Mouse (Mus musculus) intestine, embryonic 14.5 days (tissue): ENCODE data around the gene Myzap. TPM values are rescaled to one million over a fixed set of nuclear protein-coding genes. Genes with fewer than 3 reads are reported as not detected.
"Not testable (repeated sequence)": the region's sequence is repeated elsewhere in the genome, so short reads cannot be mapped to it uniquely, and the experiment has no call there.

Experiments
- ATAC-seq: fragments of 200-750 bp; cut with Nextera tagmentation; replicated peaks from 2 replicates; pipeline ENCODE4 v1.8.0; 2017; ENCODE audit warnings: low read depth, moderate number of reproducible peaks, moderate TSS enrichment, moderate library complexity; ENCODE audit not compliant: low FRiP score, low TSS enrichment
- DNase-seq: peaks from one replicate; pipeline ENCODE4 v3.0.0-alpha.2; 2018; ENCODE audit warnings: low spot score
- H3K27ac ChIP-seq: fragments of 300-500 bp; sonication (generic); 2 replicates; pipeline ENCODE4 v1.5.1; 2014; ENCODE audit warnings: low read depth, mild to moderate bottlenecking, control low read depth
- H3K27me3 ChIP-seq: fragments of 300-500 bp; sonication (generic); replicated peaks from 2 replicates; pipeline ENCODE4 v1.6.1; 2014; ENCODE audit warnings: low read length, control low read depth; ENCODE audit not compliant: control insufficient read depth, insufficient read depth
- H3K36me3 ChIP-seq: fragments of 300-500 bp; sonication (generic); 2 replicates; pipeline ENCODE4 v1.6.1; 2014; ENCODE audit warnings: low read length, control low read depth; ENCODE audit not compliant: control insufficient read depth, insufficient read depth
- H3K4me1 ChIP-seq: fragments of 300-500 bp; sonication (generic); replicated peaks from 2 replicates; pipeline ENCODE4 v1.6.1; 2014; ENCODE audit warnings: low read length, control low read depth, mixed read lengths; ENCODE audit not compliant: control insufficient read depth, insufficient read depth
- H3K4me2 ChIP-seq: fragments of 300-500 bp; sonication (generic); 2 replicates; pipeline ENCODE4 v1.6.1; 2014; ENCODE audit warnings: low read length
- H3K4me3 ChIP-seq: fragments of 300-500 bp; sonication (generic); 2 replicates; pipeline ENCODE4 v1.5.1; 2014; ENCODE audit warnings: low read depth, low read length, control low read depth, mixed read lengths
- H3K9ac ChIP-seq: fragments of 300-500 bp; sonication (generic); 2 replicates; pipeline ENCODE4 v1.6.1; 2014; ENCODE audit warnings: mild to moderate bottlenecking, low read length
- H3K9me3 ChIP-seq: fragments of 300-500 bp; sonication (generic); 2 replicates; pipeline ENCODE4 v1.6.1; 2016; ENCODE audit warnings: low read length, control low read depth; ENCODE audit not compliant: control insufficient read depth
- WGBS: fragments of 180-500 bp; shearing (Covaris S2); extraction: QIAGEN DNeasy Blood & Tissue Kit; methylation state at CpG from one replicate; pipeline ENCODE4 v1.1.7; 2014; 5-methylcytosine and 5-hydroxymethylcytosine counted together
- polyA plus RNA-seq: library from polyadenylated mRNA; unstranded; fragments of >200 nt; fragmentation: Nextera tagmentation; extraction: Ambion mirVana; gene quantifications from 2 replicates; pipeline ENCODE4 v1.2.1, GENCODE M21; 2014

Myzap gene
- polyA plus RNA-seq, 1 experiment from 2014 or later, result 10.1 TPM

DNA sequence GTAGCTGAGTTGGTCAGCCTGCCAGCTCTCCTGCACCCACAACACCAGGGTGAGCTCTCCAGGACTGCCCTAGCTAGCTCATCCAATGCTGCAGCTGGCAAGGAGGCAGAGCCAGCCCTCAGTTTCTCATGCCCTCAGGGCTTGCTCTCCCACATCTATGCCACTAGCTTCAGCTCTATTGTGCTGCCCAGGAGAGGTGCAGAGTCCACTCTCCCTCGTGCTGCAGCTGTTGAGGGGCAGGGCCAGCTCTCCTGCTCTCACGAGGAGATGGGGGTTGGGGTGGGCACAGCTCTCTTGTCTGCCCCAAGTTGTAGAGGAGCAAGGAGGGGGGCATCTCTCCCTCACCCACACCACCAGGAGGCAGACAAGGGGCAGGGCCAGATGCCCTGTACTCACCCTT, 95.5 kb downstream of the Myzap start:
- H3K27ac ChIP-seq, result no peak overlapping the region
- no peak for ATAC-seq
- H3K4me2 ChIP-seq, result no peak overlapping the region
- 21% methylated on average over 2 of the region's 2 CpGs for WGBS
- H3K9ac ChIP-seq, result no peak overlapping the region
- no peaks in the 10 kb centered on the region for H3K9me3 ChIP-seq
- no peaks in the 10 kb centered on the region for H3K27me3 ChIP-seq
- DNase-seq, result no peak
- no peaks in the 10 kb centered on the region for H3K36me3 ChIP-seq
- H3K4me1 ChIP-seq, result peaks cover 10% of the 10 kb centered on the region
- H3K4me3 ChIP-seq, result no peak overlapping the region

GRCm38 (mm10) chr9:71493771-71494170, 98.4 kb downstream of the Myzap start:
- H3K4me3 ChIP-seq, result no peak overlapping the region
- no peaks in the 10 kb centered on the region for H3K9me3 ChIP-seq
- no peaks in the 10 kb centered on the region for H3K36me3 ChIP-seq
- ATAC-seq (no peak), DNase-seq (no peak)
- H3K9ac ChIP-seq, result no peak overlapping the region
- WGBS, result 78% methylated on average over 5 of the region's 5 CpGs
- H3K27me3 ChIP-seq, result no peaks in the 10 kb centered on the region
- peaks cover 15% of the 10 kb centered on the region for H3K4me1 ChIP-seq
- no peak overlapping the region for H3K27ac ChIP-seq
- no peak overlapping the region for H3K4me2 ChIP-seq

DNA sequence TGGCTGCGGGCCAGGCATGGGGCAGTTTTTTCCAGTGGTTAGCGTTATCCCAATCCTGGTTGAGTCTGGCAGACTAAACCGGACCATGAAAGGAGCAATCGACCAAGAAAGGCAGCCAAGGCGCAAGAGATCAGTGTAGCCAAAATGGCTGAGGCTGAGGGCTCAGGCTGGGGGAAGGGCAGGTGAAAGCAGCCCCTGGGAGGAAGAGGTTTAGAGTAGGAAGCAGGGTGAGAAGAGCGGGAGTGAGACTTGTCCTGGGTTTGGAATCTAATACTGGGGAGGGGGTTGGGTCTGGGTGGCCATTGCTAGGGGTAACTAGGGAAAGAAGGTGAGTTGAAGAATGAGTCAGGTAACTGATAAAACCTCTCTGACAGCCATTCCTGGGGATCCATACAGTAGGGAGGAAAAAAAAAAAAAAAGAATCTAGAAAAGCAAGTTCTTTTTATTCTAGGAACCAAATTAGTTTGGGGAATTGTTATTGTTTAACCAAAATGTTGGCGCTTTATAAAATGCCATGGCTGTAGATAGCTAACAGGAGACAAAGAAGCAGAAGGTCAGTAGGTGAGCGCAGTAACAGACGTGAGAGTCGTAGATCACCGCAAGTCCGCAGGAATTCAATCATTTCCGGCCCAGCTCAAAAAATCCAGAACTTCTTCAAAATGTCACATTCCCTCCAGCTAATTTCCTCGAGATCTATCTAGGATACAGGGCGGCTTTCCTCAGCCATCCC, 99.7 kb downstream of the Myzap start:
- H3K4me3 ChIP-seq, result no peak overlapping the region
- no peak overlapping the region; the same call in 1 of the 2 replicates for H3K4me2 ChIP-seq
- ATAC-seq (no peak), DNase-seq (no peak)
- no peak overlapping the region for H3K27ac ChIP-seq
- H3K36me3 ChIP-seq, result no peaks in the 10 kb centered on the region
- H3K4me1 ChIP-seq, result peaks cover 15% of the 10 kb centered on the region
- no peak overlapping the region for H3K9ac ChIP-seq
- WGBS, result 54% methylated on average over 15 of the region's 15 CpGs
- no peaks in the 10 kb centered on the region for H3K27me3 ChIP-seq
- H3K9me3 ChIP-seq, result no peaks in the 10 kb centered on the region

- H3K4me2 ChIP-seq, result no peak overlapping the region
- H3K4me3 ChIP-seq, result no peak overlapping the region
- H3K4me1 ChIP-seq, result peaks cover 15% of the 10 kb centered on the region
- no peaks in the 10 kb centered on the region for H3K27me3 ChIP-seq
- no peak overlapping the region for H3K27ac ChIP-seq
- ATAC-seq (no peak), DNase-seq (no peak)
- no peaks in the 10 kb centered on the region for H3K36me3 ChIP-seq
- no peak overlapping the region for H3K9ac ChIP-seq
- no peaks in the 10 kb centered on the region for H3K9me3 ChIP-seq
- 33% methylated on average over 3 of the region's 3 CpGs for WGBS
Observed at GRCm38 (mm10) chr9:71490076-71490475, 102.1 kb downstream of the Myzap start.

DNA sequence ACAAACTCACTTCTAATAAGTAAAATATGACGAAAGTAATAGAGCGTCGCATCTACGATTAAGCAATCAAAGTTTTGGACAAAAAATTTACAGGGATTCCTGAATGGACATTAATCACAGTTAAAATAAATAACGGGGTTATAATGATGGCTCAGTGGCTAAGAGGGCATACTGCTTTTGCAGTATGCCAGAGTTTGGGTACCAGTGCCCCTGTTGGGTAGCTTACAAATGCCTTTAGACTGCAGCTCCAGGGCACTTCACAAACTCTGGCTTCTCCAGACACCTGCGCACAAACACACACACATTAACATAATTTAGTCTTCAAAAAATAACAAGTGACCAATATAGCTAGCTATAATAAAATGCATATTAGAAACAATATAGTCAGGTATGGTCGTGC, 106.0 kb downstream of the Myzap start:
- peak overlapping the region; percentile 100; the same call in 1 of the 2 replicates for H3K9ac ChIP-seq
- no peak for DNase-seq
- ATAC-seq, result peak; percentile 20; the same call in 1 of the 2 replicates
- H3K36me3 ChIP-seq, result peaks cover 25% of the 10 kb centered on the region
- H3K4me2 ChIP-seq, result peak overlapping the region; percentile 39
- H3K27ac ChIP-seq, result peak overlapping the region; percentile 93
- WGBS, result 35% methylated on average over 7 of the region's 7 CpGs
- H3K27me3 ChIP-seq, result no peaks in the 10 kb centered on the region
- no peaks in the 10 kb centered on the region for H3K9me3 ChIP-seq
- H3K4me1 ChIP-seq, result peaks cover 14% of the 10 kb centered on the region
- H3K4me3 ChIP-seq, result peak overlapping the region; percentile 99

GRCm38 (mm10) chr9:71485475-71486094, 106.6 kb downstream of the Myzap start, which contains the start of gene Polr2m:
Polr2m (minus strand) TSS chr9:71485935.
- under 1% methylated on average over 70 of the region's 70 CpGs for WGBS
- Histone ChIP-seq H3K27ac (peak within 1 kb of the TSS; percentile 93), H3K9ac (peak within 1 kb of the TSS; percentile 100), H3K4me3 (peak within 1 kb of the TSS; percentile 99), H3K27me3 (no peaks in the 10 kb centered on the region), H3K4me2 (peak within 1 kb of the TSS; percentile 98), H3K36me3 (peaks cover 31% of the 10 kb centered on the region), H3K9me3 (no peaks in the 10 kb centered on the region), H3K4me1 (peaks cover 14% of the 10 kb centered on the region)
- DNase-seq (peak; percentile 99), ATAC-seq (peak; percentile 97)

DNA sequence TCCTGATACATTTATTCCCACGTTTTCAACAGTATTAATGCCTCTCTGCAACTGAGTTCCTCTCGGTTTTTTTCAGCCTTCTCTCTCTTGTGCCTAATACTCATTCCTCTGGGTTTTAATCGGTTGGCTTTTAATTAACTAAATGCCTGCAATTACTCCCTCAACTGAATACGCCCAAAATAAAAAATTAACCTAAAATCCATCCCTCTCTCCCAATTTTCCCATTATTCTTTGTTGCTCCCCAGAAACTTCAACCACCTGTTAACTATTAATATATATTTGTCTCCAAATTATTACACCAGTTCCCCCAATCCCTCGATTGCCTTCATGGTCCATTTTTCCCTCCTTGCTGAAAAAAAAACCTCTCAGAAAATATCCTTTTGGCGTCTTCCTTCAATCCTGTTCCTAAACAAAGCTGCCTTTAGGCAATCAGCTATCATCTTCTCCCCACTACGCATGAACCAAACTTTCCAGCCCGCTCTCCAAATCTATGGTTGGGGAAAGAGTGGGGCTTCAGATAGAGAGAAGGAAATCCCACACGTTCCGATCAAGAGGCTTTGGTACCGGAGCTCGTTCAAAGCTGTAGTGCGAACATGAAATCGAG, 107.2 kb downstream of the Myzap start:
- Histone ChIP-seq H3K36me3 (peaks cover 37% of the 10 kb centered on the region), H3K9ac (peak overlapping the region; percentile 100), H3K9me3 (no peaks in the 10 kb centered on the region), H3K4me1 (peaks cover 13% of the 10 kb centered on the region), H3K27ac (peak overlapping the region; percentile 93), H3K27me3 (no peaks in the 10 kb centered on the region), H3K4me3 (peak overlapping the region; percentile 99), H3K4me2 (peak overlapping the region; percentile 98)
- no peak for DNase-seq
- no peak for ATAC-seq
- WGBS, result 1% methylated on average over 14 of the region's 14 CpGs

- not testable (repeated sequence) for ATAC-seq, H3K27me3 ChIP-seq, DNase-seq, H3K27ac ChIP-seq, H3K9me3 ChIP-seq, H3K4me1 ChIP-seq, H3K9ac ChIP-seq
- Histone ChIP-seq H3K36me3 (peaks cover 48% of the 10 kb centered on the region), H3K4me2 (peak overlapping the region; percentile 98), H3K4me3 (peak overlapping the region; percentile 99; the same call in 1 of the 2 replicates)
- 78% methylated on average over 7 of the region's 7 CpGs for WGBS
Observed at GRCm38 (mm10) chr9:71483872-71484271, 108.3 kb downstream of the Myzap start.
